Mouse (Mus musculus) lung, adult 18-20 months (tissue): ENCODE measurements around the gene Tango2.
A peak's percentile ranks its signal among the peaks of the same experiment; 100 is the strongest.

ENCODE experiments used
- DNase-seq, 2 experiments: peaks; one replicate each; pipeline ENCODE4 v3.0.0; 2022; ENCODE audit warnings: mixed read lengths in 2 of 2

Tango2 gene

DNA sequence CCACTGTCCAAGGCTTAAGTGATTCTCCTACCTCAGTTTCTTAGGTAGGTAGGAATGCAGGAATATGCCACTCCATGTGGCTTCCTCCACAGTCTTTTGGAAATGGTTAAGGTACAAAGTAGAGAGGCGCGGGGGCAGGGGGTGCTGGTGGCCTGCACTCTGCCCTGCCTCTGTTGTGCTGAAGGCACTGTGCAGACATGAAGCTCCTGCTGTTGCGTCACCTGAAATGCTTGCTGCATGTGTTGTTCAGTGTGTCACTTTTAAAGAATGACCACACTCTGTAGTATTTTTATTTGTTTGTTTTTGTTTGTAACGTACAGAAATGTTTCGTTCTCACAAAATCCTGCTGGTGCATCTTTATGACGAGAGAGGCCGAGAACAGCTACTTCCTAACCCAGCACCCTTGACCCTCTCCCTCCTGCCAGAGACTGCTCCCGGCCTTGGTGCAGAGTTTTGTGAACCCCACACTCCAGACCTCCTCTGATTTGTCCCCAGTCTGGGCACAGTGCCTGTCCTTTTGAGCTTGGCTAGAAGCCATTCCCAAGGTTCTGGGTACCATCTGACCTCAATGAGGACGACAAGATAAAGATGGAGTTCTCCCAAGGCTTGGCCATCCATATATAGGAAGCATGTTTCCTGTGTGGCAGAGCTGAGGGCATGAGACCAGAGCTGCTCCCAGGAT lies 35.3 kb upstream of the Tango2 start:
- peak in 1 of 2 experiments; percentile 34 for DNase-seq

GRCm38 (mm10) chr16:18381621-18382258 lies 33.8 kb upstream of the Tango2 start:
- DNase-seq, result no peak

DNA sequence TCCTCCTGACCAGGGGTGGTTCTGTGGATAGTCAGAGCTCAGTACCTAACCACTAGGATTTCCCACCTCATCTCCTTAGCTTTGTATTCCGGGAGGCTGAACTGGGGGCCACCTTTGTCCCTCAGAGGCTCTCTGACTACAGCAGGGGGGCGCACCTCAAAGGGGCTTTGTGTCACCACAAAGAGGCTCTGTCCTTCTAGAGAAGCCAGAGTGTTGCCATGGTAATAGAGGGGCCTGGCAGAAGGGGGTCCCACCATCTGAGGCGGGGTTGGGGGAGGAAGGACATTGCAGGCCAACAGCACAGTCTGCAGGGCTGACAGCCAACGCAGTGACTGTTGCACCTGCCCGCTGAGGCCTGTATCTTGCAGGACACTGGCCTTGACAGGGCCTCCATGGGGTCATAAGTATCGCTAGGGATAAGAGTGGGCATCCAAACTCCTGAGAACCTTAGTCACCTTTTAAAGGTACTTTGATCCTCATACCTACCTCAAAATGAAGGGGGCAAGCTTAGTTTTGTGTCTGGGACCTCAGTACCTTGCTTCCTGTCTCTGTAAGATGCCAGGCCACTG lies 32.7 kb upstream of the Tango2 start:
- DNase-seq, result no peak

- no peak for DNase-seq
Observed at GRCm38 (mm10) chr16:18379338-18380001, 31.6 kb upstream of the Tango2 start.

DNA sequence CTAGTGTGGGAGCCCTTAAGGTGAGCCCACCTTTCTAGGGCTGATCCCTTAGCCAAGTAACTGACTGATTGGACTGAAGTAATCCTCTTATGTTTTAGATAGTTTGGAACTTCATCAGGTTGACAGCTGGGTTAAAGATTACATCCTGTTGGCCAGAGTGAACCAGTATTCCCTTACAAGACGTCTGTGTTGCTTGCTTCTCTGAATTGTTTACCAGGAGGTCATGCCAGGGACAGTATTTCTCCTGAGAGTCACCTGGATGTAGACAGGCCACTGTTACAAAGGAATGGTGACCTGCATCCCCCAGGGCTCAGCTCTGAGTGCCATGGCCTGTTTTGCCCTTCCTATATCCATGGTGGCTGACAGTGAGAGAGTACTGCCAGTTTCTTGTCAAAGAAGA lies 30.6 kb upstream of the Tango2 start:
- no peak for DNase-seq

DNA sequence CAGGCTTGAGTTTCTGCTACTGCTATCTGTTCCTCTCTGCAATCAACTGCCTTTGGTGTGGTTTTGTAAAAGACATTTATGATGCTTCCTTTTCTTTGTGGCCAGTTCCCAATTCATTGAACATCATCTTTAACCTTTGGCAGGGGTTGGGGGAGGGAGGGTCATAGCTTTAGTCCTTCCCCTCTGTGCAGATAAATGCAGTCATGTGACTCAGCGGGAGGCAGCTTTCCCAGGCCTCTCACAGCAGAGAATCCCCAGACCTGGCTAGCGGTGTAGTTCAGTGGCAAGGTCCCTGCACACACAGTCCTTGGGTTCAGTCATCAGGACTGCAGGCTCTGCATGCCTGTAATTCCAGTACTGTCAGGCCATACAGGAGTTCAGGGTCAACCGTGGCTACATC lies 29.3 kb upstream of the Tango2 start:
- DNase-seq, result no peak

DNA sequence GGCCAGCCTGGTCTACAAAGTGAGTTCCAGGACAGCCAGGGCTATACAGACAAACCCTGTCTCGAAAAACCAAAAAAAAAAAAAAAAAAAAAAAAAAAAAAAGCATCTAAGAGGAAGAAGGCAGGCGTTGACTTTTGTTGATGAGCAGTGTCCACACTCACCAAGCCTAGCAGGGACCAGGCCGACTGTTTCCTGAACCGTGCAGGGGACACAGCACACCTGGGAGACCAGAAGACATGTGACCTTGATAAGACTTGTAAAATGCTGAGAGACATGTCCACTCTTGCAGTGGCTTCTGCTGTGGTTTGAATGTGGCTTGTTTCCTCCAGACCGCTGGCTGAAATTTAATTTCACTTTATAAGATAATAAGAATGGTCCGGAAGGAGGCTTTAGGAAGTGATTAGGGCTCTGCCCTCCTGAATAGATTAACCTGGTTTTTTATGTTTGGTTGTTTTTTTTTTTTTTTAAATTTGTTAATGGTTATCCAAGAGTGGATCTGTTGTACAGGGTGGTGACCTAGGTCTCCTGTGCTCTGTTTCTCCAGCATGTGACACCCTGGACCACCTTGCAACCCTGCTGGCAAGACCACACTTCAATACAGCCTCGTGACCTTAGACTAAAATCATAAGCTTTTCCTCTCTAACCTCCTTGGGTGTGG lies 28.5 kb upstream of the Tango2 start:
- no peak for DNase-seq

DNA sequence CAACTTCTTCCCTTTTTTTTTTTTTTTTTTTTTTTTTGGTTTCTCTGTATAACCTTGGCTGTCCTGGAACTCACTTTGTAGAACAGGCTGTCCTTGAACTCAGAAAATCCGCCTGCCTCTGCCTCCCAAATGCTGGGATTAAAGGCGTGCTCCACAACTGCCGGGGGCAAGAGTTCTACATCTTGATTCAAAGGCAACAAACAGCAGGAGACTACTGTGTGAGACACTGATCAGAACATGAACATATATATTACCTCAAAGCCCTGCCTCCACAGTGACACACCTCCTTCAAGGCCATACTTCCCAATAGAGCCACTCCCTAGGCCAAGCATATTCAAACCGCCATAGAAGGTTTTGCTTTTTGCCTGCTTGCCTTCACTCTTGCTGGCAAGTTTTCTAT lies 25.7 kb upstream of the Tango2 start:
- DNase-seq, result no peak

DNA sequence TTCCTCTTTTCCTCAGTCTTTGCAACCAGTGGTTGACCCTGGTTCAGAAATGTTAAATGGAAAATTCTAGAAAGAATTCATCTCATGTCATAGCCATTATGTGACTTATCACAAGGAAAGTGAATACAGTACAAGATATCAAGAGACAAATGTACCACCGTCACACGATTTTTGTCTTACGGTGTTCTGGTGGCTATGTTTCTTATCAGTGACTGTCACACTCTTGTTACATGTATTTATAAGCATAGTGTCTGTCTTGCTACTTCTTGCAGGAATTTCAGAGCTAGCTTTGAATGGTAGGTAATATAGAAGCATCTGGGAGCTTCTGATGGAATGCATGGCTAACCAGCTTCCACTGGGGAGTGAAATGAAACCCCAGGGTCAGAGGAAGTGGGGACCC lies 22.3 kb upstream of the Tango2 start:
- DNase-seq, result no peak

DNA sequence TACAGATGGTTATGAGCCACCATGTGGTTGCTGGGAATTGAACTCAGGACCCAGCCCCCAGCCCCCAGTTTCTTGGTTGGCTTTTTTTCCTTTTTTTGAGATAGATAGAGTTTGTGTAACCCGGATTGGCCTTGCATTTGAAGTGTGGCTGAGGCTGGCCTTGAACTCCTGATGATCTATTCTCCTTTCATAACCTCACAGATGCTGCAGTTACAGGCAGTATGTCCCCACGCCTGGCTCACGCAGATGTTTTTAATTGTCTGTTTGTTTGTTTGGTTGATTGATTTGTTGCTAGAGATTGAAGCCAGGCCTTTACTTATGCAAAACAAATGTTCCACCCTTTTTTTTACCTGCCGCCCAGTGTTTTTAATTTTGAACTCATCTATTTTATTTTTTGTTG lies 18.9 kb upstream of the Tango2 start:
- DNase-seq, result no peak

GRCm38 (mm10) chr16:18362948-18363347 lies 15.0 kb upstream of the Tango2 start:
- DNase-seq, result no peak

- no peak for DNase-seq
Observed at GRCm38 (mm10) chr16:18360151-18360805, 12.4 kb upstream of the Tango2 start.

GRCm38 (mm10) chr16:18357977-18358376 lies 10.1 kb upstream of the Tango2 start:
- DNase-seq, result no peak

DNA sequence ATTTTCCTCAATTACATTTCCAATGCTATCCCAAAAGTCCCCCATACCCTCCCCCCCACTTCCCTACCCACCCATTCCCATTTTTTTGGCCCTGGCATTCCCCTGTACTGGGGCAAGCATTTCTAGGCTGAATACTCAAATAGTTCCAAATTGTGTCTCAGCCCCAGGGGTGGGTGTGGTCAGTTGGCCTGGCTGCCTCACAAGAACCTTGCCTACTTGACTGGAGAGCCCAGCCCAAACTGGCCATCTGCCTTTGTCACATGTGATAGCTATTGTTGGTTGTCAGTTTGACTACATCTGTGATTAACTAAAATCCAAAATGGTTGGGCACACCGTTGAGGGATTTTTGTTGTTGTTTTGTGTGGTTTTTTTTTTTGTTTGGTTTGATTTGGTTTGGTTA lies 9.1 kb upstream of the Tango2 start:
- DNase-seq, result peak; percentile 20 to 34

DNA sequence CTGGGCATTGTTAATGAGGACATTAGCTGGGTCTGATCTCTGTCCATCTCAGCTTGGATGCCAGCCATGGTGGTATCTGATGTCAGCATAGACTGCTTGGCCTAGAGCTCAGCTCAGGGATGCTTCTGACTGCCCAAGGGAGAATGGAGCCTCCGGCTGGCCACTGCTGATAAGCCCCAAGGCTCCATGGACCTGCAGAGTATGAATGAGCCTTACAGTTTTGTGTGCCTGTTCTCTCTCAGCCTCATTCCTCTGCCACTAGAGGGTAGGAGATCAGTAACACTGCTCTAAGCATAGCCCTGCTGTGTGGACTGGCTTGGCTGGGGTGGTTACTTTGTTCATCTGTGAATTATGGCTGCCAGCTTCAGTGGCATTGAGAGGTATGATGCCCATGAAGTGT lies 5.2 kb upstream of the Tango2 start:
- DNase-seq, result no peak

DNA sequence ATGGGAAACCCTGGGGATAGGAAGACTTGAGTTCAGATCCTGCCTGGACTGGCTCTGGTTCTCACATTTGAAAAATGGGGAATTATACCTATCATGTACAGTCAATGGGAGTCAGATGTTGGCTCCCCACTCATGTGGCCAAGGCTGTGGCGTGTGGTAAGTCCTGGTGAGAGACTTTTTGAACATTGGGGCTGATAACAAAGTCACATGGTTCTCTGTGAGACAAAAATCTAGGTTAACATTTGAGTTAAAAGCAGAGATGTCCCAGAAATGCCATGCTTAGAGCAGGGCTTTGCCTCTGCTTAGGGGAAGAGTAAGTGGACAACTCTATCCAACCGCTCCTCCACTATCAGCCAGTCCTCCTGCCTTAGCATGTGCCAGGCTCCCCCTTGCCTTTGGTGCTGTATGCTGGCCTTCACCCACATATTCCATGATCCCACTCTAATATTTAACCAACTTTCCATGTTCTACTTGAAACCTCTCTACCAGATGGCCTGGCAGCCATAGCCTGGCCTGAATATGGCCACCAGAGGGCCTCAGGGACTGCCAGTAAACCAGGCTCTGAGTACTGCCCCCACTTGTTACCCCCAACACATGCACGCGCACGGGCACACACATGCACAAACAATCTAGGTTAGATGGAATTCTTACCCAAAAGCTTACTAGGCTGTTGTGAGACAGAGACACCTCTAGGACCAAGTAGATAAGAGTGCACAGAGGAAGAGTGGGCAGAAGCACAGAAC lies 3.6 kb upstream of the Tango2 start:
- DNase-seq, result peak; percentile 24 to 50

DNA sequence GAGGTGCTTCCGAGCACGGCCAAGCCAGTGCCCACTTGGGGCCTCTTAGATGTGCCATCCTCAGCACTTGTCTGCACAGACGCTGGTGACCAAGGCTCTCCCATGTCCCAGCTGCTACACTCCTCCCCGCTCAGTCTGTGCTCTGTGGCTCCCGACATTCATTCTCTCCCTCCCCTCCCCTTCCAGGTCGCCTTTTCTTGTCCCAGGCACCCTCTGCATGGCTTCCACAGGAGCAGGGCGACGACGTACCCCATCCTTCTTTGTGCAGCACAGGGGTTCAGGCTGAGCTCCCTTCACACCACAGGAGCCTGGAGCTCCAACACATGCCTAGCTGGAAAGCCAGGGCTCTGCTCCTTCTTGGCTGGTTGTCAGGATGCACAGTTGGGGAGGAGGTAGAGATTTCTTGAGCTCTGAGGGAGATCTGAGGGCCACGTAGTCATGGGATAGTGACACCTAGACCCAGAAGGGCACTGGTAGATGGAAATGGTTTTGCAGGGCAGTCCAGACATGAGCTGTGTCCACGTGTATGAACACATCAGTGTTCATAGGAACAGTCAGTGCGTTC lies 1.9 kb upstream of the Tango2 start:
- no peak for DNase-seq

DNA sequence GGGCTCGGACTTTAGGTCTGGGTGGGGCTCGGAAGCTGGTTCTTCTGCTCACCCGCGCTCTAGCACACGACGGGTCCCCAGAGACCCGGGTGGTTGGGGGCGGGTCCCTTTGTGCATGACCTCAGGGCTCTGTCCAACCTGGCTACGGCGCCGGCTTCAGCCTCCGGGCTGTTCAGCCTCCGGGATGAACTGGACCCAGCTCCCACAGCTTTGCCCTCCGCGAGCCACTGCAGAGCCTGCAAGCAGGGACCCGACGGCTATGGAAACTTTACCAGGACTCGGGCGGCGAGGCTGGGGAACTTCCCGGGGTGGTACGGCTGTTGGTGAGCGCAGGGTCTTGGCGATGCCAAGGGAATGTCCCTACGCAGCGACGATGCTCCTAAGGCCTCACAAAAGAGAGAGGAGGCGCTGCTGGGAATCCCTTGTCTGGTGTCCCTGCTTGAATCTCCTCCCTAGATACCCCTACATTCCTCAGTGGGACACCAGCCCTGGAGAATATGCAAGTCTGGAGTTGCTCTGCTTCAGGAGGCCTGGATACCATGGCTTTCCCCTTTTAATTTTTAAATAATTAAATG lies 785 bp upstream of the Tango2 start:
- DNase-seq, result peak; percentile 19 to 24

DNA sequence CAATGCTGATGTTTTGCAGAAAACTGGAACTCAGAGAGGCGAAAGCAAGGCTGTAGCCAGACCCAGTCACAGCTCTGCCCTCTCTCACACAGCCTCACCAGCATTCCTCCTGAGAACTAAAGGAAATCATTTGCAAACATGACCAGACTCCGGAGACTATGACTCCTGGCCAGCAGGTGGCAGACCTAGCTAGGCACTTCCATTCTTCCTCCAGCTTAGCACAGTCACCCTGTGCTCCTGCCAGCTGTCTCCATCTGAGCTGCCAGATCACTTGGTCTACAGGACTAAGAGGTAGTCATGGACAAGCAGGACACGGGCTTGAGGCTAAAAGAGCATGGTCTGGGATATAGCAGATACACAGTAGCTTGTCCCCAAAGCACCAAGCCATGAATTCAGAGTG lies 2.7 kb downstream of the Tango2 start:
- peak; percentile 88 to 90 for DNase-seq

DNA sequence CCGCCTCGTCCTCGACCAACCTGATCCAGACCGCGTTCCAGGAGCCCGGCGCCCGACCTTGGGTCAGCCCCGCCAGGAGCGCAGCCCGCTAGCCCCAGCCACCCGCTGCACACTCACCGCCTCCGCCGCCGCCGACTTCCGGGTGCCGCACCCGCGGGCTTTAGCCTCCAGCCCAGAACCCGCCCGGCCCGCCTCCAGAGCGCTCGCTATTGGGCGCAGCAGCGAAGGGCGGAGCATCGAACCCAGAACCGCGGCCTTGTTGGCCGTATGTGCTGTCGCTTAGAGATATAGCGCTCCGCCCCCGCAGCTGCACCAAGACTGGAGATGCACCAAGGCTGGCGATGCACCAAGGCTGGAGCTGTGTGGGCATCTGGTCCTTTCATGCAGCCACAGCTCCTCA lies 4.1 kb downstream of the Tango2 start:
- DNase-seq, result peak; percentile 97
